Mouse (Mus musculus) hindbrain, embryonic 12.5 days (tissue): ENCODE measurements at regions not wholly inside any gene's neighbourhood (a gene's known extent, or its start where the extent isn't known, plus 50 kb on each side); places are given as distances from the start of the nearest gene placed in this dataset.

Experiments
- ATAC-seq: fragments of 200-750 bp; cut with Nextera tagmentation; 2 replicates; pipeline ENCODE4 v1.8.0; 2017; ENCODE audit warnings: moderate TSS enrichment; ENCODE audit not compliant: low FRiP score
- H3K27ac ChIP-seq: fragments of 300-500 bp; sonication (generic); 2 replicates; pipeline ENCODE4 v1.5.1; 2016; ENCODE audit warnings: mild to moderate bottlenecking
- H3K27me3 ChIP-seq: fragments of 300-500 bp; sonication (generic); 2 replicates; pipeline ENCODE4 v1.6.1; 2016; ENCODE audit warnings: mild to moderate bottlenecking
- H3K36me3 ChIP-seq: fragments of 300-500 bp; sonication (generic); 2 replicates; pipeline ENCODE4 v1.6.1; 2016; ENCODE audit warnings: mild to moderate bottlenecking
- H3K4me1 ChIP-seq: fragments of 300-500 bp; sonication (generic); 2 replicates; pipeline ENCODE4 v1.6.1; 2016
- H3K4me2 ChIP-seq: fragments of 300-500 bp; sonication (generic); replicated peaks from 2 replicates; pipeline ENCODE4 v1.6.1; 2016; ENCODE audit warnings: mild to moderate bottlenecking
- H3K4me3 ChIP-seq: fragments of 300-500 bp; sonication (generic); 2 replicates; pipeline ENCODE4 v1.5.1; 2016; ENCODE audit warnings: mild to moderate bottlenecking
- H3K9ac ChIP-seq: fragments of 300-500 bp; sonication (generic); 2 replicates; pipeline ENCODE4 v1.6.1; 2016; ENCODE audit warnings: mild to moderate bottlenecking, moderate library complexity
- H3K9me3 ChIP-seq: fragments of 300-500 bp; sonication (generic); replicated peaks from 2 replicates; pipeline ENCODE4 v1.6.1; 2016; ENCODE audit warnings: mild to moderate bottlenecking
- WGBS: fragments of 180-500 bp; shearing (Covaris S2); methylation state at CpG from one replicate; pipeline ENCODE4 v1.1.7; 2016; 5-methylcytosine and 5-hydroxymethylcytosine counted together

DNA sequence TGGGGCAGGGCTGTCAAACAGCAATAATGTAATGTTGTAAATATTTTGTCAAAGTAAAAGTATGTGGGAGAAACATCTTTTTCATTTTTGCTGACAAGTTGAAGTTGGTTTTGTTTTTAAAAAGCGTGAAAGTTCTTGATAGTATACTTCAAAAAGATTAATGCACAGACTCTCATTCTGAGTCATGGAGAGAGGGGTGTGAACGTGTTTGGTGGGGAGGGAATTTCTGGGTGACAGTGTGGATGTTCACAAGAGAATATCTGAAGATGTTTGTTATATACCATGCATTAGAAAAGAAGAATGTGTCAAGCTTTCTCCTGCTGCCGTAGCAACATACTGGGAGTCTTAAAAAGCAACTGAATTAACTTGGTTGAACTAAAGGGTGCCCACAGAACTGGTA, 57.0 kb downstream of the Rps29 start:
- Histone ChIP-seq H3K9me3 (no peaks in the 10 kb centered on the region), H3K9ac (no peak overlapping the region), H3K4me3 (no peak overlapping the region), H3K36me3 (no peaks in the 10 kb centered on the region), H3K27me3 (no peaks in the 10 kb centered on the region), H3K4me1 (no peaks in the 10 kb centered on the region), H3K4me2 (no peak overlapping the region), H3K27ac (no peak overlapping the region)
- ATAC-seq, result no peak
- 80% methylated on average over 3 of the region's 3 CpGs for WGBS

DNA sequence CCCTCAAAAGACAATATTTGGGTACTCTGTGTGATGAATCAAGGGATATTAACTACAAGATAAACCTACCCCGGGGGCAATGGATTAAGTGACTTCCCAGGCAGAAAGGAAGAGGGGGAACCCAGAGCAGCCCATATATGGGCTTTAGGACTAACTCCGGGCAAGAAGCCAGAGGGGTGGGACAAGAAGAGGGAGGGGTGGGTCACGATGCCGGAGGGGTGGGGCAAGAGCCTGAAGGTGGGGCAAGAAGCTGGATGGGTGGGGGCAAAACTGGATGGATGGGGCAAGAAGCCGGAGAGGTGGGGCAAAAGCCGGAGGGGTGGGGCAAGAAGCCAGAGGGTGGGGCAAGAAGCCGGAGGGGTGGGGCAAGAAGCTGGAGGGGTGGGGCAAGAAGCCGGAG, 64.1 kb downstream of the Rps29 start:
- no peak for ATAC-seq
- H3K9me3 ChIP-seq, result no peaks in the 10 kb centered on the region
- no peak overlapping the region for H3K27ac ChIP-seq
- H3K4me2 ChIP-seq, result no peak overlapping the region
- no peaks in the 10 kb centered on the region for H3K27me3 ChIP-seq
- H3K4me1 ChIP-seq, result no peaks in the 10 kb centered on the region
- no peaks in the 10 kb centered on the region for H3K36me3 ChIP-seq
- WGBS, result 96% methylated on average over 8 of the region's 8 CpGs
- no peak overlapping the region for H3K4me3 ChIP-seq
- no peak overlapping the region for H3K9ac ChIP-seq

DNA sequence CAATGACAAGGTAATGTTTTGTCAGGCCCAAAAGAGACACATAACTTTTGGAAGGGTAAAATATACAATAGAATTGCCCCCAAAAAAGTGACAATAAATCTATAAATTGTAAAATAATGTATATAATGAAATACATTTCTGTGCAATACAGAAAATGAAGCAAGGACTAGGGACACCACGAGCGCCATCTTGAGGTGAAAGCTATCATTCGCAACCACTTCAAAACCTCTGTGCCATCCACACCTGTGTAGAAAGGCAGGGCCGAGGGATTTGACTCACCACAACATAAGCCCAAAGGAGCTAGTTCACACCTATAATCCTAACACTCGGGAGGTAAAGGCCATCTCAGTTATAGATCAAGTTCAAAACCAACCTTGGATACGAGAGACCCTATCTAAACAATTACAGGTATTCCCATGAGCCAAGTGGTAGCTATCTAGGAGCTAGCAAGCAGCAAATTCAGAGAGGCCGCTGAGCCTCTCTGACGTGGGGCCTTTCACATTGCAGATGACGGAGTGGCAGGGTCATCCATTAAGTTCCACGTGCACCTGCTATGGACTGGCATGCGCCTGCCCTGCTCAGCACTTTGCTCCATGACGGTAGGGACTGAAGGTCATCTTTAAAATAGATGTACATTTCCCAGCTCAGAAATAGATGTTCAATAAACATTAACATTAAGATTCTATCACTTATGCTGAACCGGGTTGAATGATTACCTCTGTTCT, 65.8 kb downstream of the Rps29 start:
- H3K4me3 ChIP-seq, result no peak overlapping the region
- no peak for ATAC-seq
- no peak overlapping the region for H3K27ac ChIP-seq

DNA sequence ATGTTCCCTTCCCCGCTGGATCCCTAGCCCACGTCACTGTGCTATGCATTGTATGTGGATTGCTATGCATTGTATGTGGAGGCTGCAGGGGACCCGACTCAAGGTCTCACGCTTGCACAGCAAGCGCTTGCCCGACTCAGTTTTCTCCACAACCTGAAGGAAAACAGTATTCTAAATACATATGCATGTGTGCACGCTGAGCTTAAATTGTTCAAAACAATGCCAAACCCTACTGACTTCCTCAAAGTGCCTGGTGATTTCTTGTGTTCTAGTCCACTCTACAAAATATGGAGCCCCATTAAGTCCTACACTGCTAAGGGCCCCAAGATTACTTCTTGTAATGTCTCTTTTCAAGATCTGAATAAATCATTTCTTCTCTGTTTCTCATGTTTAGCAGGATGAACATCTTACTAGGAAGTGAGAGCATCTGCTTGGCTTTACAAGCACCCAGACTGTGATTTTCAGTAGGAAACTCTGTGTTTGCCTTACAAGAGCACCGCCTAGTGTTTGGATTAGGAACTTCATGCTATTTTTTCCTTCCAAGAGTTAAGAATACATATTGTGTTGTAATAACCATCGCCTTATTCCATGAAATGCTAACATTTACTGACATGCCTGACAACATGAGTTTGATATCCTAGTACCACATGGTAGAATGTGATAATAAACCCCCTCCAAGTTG, 70.9 kb downstream of the Rps29 start:
- Histone ChIP-seq H3K36me3 (no peaks in the 10 kb centered on the region), H3K4me2 (no peak overlapping the region), H3K9me3 (no peaks in the 10 kb centered on the region), H3K4me3 (no peak overlapping the region), H3K4me1 (peaks cover 11% of the 10 kb centered on the region), H3K27me3 (no peaks in the 10 kb centered on the region), H3K9ac (no peak overlapping the region), H3K27ac (no peak overlapping the region)
- 67% methylated on average over 9 of the region's 9 CpGs for WGBS
- peak; percentile 34; the same call in 1 of the 2 replicates for ATAC-seq

More for the DNA sequence above, 65.8 kb downstream of the Rps29 start:
- H3K36me3 ChIP-seq, result no peaks in the 10 kb centered on the region
- H3K9ac ChIP-seq, result no peak overlapping the region
- H3K4me2 ChIP-seq, result no peak overlapping the region
- no peaks in the 10 kb centered on the region for H3K9me3 ChIP-seq
- no peaks in the 10 kb centered on the region for H3K4me1 ChIP-seq
- H3K27me3 ChIP-seq, result no peaks in the 10 kb centered on the region
- 65% methylated on average over 13 of the region's 13 CpGs for WGBS

DNA sequence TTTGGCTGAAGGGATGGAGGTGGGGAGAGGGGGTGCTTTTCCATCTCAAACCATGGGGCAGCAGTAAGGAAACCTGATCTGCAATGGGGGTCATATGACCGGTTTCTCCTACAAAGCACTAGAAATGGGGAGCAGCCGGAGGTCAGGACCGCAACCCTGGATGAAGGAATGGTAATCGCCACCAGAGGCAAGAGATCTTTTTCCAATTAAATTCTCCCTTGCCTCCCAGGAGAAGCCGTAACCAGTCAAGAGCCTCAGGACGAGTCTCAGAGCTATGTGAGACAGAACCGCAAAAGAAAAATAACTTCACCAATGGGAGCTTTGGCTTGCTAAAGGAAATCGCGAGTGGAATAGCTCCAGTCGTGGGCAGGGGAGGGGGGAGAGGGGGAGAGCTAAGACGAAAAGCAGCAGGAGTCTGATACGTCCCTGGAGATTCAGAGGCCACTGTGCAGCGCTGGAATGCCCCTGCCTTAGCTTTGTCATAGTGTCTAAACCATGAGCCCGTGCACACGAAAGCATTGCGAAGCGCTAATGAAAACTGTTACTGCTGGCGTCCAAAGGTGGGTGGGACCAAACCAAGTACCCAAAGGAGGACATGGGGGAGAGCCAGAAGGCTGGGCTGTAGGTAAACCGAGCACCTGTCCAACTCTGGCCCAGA, 73.3 kb downstream of the Rps29 start:
- WGBS, result 31% methylated on average over 19 of the region's 19 CpGs
- no peak overlapping the region for H3K27ac ChIP-seq
- no peaks in the 10 kb centered on the region for H3K9me3 ChIP-seq
- no peaks in the 10 kb centered on the region for H3K27me3 ChIP-seq
- no peak overlapping the region for H3K9ac ChIP-seq
- H3K36me3 ChIP-seq, result no peaks in the 10 kb centered on the region
- H3K4me1 ChIP-seq, result peaks cover 21% of the 10 kb centered on the region
- ATAC-seq, result 0 out of 2 replicates have a peak, but pooled peaks have one; percentile 3
- peak overlapping the region; percentile 44 for H3K4me2 ChIP-seq
- H3K4me3 ChIP-seq, result no peak overlapping the region

- Histone ChIP-seq H3K27ac (no peak overlapping the region), H3K4me2 (no peak overlapping the region), H3K4me1 (peaks cover 21% of the 10 kb centered on the region), H3K9ac (no peak overlapping the region), H3K27me3 (no peaks in the 10 kb centered on the region), H3K36me3 (no peaks in the 10 kb centered on the region), H3K9me3 (no peaks in the 10 kb centered on the region), H3K4me3 (no peak overlapping the region)
- 67% methylated on average over 5 of the region's 5 CpGs for WGBS
- ATAC-seq, result no peak
Observed at GRCm38 (mm10) chr12:69084656-69085055, 74.3 kb downstream of the Rps29 start.

- ATAC-seq, result no peak
- WGBS, result 32% methylated on average over 6 of the region's 6 CpGs
- no peak overlapping the region for H3K4me3 ChIP-seq
- H3K4me1 ChIP-seq, result peaks cover 21% of the 10 kb centered on the region
- no peaks in the 10 kb centered on the region for H3K36me3 ChIP-seq
- H3K9me3 ChIP-seq, result no peaks in the 10 kb centered on the region
- H3K4me2 ChIP-seq, result no peak overlapping the region; the same call in 1 of the 2 replicates
- H3K9ac ChIP-seq, result no peak overlapping the region
- H3K27me3 ChIP-seq, result no peaks in the 10 kb centered on the region
- H3K27ac ChIP-seq, result no peak overlapping the region
Observed at GRCm38 (mm10) chr12:69082051-69082450, 76.9 kb downstream of the Rps29 start.

GRCm38 (mm10) chr12:69039553-69039952, 119.4 kb downstream of the Rps29 start:
- no peaks in the 10 kb centered on the region for H3K27me3 ChIP-seq
- H3K36me3 ChIP-seq, result no peaks in the 10 kb centered on the region
- H3K27ac ChIP-seq, result no peak overlapping the region
- WGBS, result 80% methylated on average over 4 of the region's 4 CpGs
- H3K9me3 ChIP-seq, result no peaks in the 10 kb centered on the region
- H3K4me3 ChIP-seq, result no peak overlapping the region
- H3K4me1 ChIP-seq, result no peaks in the 10 kb centered on the region
- no peak for ATAC-seq
- no peak overlapping the region for H3K9ac ChIP-seq
- H3K4me2 ChIP-seq, result no peak overlapping the region

DNA sequence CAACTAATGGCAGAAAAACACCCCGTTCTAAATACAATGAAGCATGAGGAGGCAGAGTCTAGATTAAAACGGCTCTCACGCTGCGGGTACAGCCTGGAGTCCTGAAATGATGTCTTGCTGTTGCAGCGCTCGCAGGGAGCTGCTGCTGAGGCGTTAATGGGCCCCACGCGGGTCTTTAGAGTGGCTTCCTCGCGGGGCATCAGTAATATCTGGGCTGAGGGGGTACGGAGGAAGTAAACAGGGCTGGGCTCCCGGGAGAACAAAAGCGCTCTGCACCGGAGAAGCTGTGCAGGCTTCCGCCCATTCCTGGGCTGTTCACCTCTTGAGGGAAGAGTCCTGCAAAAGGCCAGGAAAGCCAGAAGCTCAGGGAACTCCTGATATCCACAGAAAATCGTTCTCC, 135.4 kb downstream of the Rps29 start:
- Histone ChIP-seq H3K9ac (no peak overlapping the region), H3K36me3 (no peaks in the 10 kb centered on the region), H3K4me2 (no peak overlapping the region), H3K27ac (no peak overlapping the region), H3K4me3 (no peak overlapping the region), H3K9me3 (no peaks in the 10 kb centered on the region), H3K4me1 (no peaks in the 10 kb centered on the region), H3K27me3 (no peaks in the 10 kb centered on the region)
- ATAC-seq, result no peak
- 59% methylated on average over 17 of the region's 17 CpGs for WGBS

GRCm38 (mm10) chr12:69016705-69017306, 142.2 kb downstream of the Rps29 start:
- no peak overlapping the region for H3K27ac ChIP-seq

GRCm38 (mm10) chr12:69005141-69005540, 153.8 kb downstream of the Rps29 start:
- no peak overlapping the region for H3K9ac ChIP-seq
- H3K36me3 ChIP-seq, result no peaks in the 10 kb centered on the region
- no peak overlapping the region for H3K4me2 ChIP-seq
- no peak overlapping the region for H3K27ac ChIP-seq
- no peaks in the 10 kb centered on the region for H3K4me1 ChIP-seq
- no peak overlapping the region for H3K4me3 ChIP-seq
- no peak for ATAC-seq
- H3K9me3 ChIP-seq, result no peaks in the 10 kb centered on the region
- H3K27me3 ChIP-seq, result no peaks in the 10 kb centered on the region

More at GRCm38 (mm10) chr12:69016705-69017306, 142.2 kb downstream of the Rps29 start:
- Histone ChIP-seq H3K4me1 (no peaks in the 10 kb centered on the region), H3K9me3 (no peaks in the 10 kb centered on the region; the same call in 1 of the 2 replicates), H3K9ac (no peak overlapping the region), H3K4me2 (no peak overlapping the region), H3K27me3 (no peaks in the 10 kb centered on the region), H3K4me3 (no peak overlapping the region), H3K36me3 (no peaks in the 10 kb centered on the region)
- ATAC-seq, result 0 out of 2 replicates have a peak, but pooled peaks have one; percentile 40
- WGBS, result 73% methylated on average over 7 of the region's 7 CpGs

GRCm38 (mm10) chr12:69002106-69002505, 156.9 kb downstream of the Rps29 start:
- no peaks in the 10 kb centered on the region for H3K4me1 ChIP-seq
- no peaks in the 10 kb centered on the region for H3K9me3 ChIP-seq
- H3K4me3 ChIP-seq, result no peak overlapping the region
- no peak overlapping the region for H3K9ac ChIP-seq
- 87% methylated on average over 5 of the region's 5 CpGs for WGBS
- ATAC-seq, result no peak
- H3K36me3 ChIP-seq, result no peaks in the 10 kb centered on the region
- no peak overlapping the region for H3K4me2 ChIP-seq
- H3K27me3 ChIP-seq, result no peaks in the 10 kb centered on the region
- no peak overlapping the region for H3K27ac ChIP-seq
